Mouse (Mus musculus) right cerebral cortex, adult 18-20 months (tissue): ENCODE measurements around the gene Olfr820.
"Not testable (repeated sequence)": the region's sequence is repeated elsewhere in the genome, so short reads cannot be mapped to it uniquely, and the experiment has no call there.

Experiments
- DNase-seq: peaks from one replicate; pipeline ENCODE4 v3.0.0; 2022; ENCODE audit warnings: mixed read lengths

The Olfr820 gene

GRCm38 (mm10) chr10:130012321-130012720 lies at the start of gene Olfr820:
Gene Olfr820, plus strand, starts transcription at chr10:130012621.
- no peak for DNase-seq

GRCm38 (mm10) chr10:129966232-129966631 lies 46.2 kb upstream of the Olfr820 start:
- not testable (repeated sequence) for DNase-seq

- not testable (repeated sequence) for DNase-seq
Observed at GRCm38 (mm10) chr10:129967166-129967565, 45.3 kb upstream of the Olfr820 start, which contains the start of gene Olfr819. Gene Olfr819, minus strand, starts transcription at chr10:129967266.

- not testable (repeated sequence) for DNase-seq
Observed at GRCm38 (mm10) chr10:129972994-129973393, 39.4 kb upstream of the Olfr820 start.

- not testable (repeated sequence) for DNase-seq
Observed at GRCm38 (mm10) chr10:129976040-129976439, 36.4 kb upstream of the Olfr820 start, which contains the start of gene Olfr247. Gene Olfr247, minus strand, starts transcription at chr10:129976140.

- DNase-seq: not testable (repeated sequence)
Observed at GRCm38 (mm10) chr10:129981867-129982266, 30.6 kb upstream of the Olfr820 start.

GRCm38 (mm10) chr10:129984962-129985361 lies 27.5 kb upstream of the Olfr820 start, which contains the start of gene Gm10310:
Gene Gm10310, minus strand, starts transcription at chr10:129985062.
- DNase-seq: not testable (repeated sequence)

GRCm38 (mm10) chr10:130004104-130004503 lies 8.3 kb upstream of the Olfr820 start:
- not testable (repeated sequence) for DNase-seq

GRCm38 (mm10) chr10:130005366-130005765 lies 7.1 kb upstream of the Olfr820 start:
- DNase-seq: not testable (repeated sequence)

GRCm38 (mm10) chr10:130030048-130030447 lies 17.6 kb downstream of the Olfr820 start, which contains the start of gene Olfr821:
Gene Olfr821, plus strand, starts transcription at chr10:130030348.
- DNase-seq: no peak

- no peak for DNase-seq
Observed at GRCm38 (mm10) chr10:130037096-130037495, 24.7 kb downstream of the Olfr820 start.
